Mouse (Mus musculus): ENCODE measurements at regions not wholly inside any gene's neighbourhood (a gene's known extent, or its start where the extent isn't known, plus 50 kb on each side); places are given as distances from the start of the nearest gene placed in this dataset.

- DNase-seq: no peak
These were observed 142.4 kb upstream of the Spdl1 start for GRCm38 (mm10) chr11:34975771-34976302.

- peak; percentile 6 for DNase-seq
These were observed 140.1 kb upstream of the Spdl1 start for GRCm38 (mm10) chr11:34973467-34973921.

GRCm38 (mm10) chr11:34973012-34973411, 139.6 kb upstream of the Spdl1 start:
- DNase-seq: no peak

DNA sequence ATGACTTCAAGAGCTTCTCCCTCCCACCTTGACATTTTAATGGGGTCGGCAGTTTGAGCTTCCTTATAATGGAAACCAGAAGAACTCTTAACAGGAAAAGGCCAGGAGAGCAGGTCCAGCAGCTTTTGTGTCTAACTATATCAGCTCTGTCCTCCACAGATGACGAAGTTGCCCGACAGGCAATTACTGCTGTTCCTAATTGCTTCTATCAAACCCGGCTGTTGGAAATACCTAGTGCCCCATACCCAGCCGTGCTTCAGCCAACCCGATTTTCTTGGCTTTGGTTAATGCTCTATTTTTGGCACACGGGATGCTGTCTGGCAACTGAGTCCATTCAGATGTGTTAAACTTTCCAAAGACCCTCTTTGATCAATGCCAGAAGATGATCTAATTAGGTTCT, 125.8 kb upstream of the Spdl1 start:
- DNase-seq: no peak

- no peak for DNase-seq
These were observed 108.3 kb upstream of the Spdl1 start for GRCm38 (mm10) chr11:34941486-34942456.

DNA sequence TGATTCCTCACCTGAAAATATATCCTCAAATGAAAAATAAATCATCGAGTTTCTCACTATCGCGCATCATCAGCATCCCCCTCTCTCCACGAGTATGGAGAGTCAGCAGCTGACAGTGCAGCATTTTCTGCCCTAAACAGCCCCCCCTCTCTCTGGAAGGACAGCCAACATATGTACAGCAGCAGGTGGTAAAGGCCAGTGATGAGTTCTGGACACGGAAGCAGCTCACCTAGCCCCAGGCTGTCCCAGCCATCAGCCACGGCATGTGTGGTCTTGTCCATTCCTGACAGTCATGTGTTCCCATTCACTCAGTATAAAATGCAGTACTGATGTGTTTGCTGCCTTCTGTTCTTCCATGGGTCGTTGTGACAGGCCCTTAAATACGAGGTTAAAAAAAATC, 106.7 kb upstream of the Spdl1 start:
- DNase-seq: no peak

DNA sequence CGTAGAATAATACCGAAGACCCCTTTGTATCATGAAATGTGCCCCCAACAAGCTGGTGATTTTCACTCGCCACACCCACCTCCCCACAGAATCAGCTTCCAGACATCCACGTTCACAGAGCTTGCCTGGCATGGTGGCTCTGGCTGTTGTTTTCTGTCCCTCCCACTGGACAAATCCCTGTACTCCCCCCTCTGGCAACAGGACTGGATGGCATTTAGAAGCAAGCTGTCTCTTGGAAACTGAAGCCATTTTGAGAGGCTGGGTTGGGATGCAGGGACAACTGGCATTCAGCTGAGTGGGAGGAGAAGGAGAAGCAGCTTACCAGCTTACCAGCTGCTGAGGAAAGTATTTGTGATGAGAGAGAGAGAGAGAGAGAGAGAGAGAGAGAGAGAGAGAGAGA, 105.6 kb upstream of the Spdl1 start:
- no peak for DNase-seq

GRCm38 (mm10) chr11:34932191-34932590, 98.8 kb upstream of the Spdl1 start:
- no peak for DNase-seq

DNA sequence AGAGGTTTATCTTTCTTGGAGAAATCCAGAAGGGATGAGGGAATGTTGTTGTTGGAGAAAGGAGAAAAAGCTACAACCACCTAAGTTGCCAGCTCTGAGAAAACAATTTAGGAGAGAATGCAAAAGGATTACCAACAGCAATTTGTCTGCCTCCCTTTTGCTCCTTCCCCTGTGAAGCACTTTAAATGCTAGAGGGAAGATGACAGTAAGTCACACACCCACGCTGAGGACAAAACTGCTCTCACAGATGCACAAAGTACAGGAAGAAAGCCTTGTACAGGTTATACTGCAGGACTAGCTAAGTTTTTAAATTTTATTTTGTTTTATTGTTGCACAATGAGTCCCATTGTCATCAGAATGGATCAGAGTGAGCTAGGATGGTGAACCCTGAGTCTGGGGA, 83.7 kb upstream of the Spdl1 start:
- DNase-seq: no peak

- no peak for DNase-seq
These were observed 76.4 kb upstream of the Spdl1 start for GRCm38 (mm10) chr11:34909841-34910240.

DNA sequence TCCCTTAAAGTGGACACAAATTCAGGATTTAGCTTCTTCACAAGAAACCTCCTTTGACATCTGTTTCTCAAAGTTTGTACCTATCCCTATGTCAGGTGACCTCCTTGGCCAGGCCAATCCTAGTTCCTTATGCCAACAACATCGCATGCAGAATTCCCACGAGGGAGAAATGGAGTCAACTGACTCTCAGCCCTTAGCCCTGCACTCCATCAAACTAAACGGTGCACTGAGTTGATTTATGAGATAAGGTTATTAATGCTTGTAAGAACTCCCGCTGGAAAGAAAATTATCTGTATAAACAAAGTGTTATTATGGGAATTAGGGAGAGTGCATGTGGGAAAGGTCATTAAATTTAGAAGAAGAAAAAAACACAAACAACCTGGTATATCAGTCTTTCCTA, 70.8 kb upstream of the Spdl1 start:
- no peak for DNase-seq

GRCm38 (mm10) chr11:34899400-34899799, 66.0 kb upstream of the Spdl1 start:
- no peak for DNase-seq

- no peak for DNase-seq
These were observed 62.2 kb upstream of the Spdl1 start for GRCm38 (mm10) chr11:34895624-34896023.

- DNase-seq: no peak
These were observed 55.1 kb upstream of the Spdl1 start for GRCm38 (mm10) chr11:34888374-34889136.

DNA sequence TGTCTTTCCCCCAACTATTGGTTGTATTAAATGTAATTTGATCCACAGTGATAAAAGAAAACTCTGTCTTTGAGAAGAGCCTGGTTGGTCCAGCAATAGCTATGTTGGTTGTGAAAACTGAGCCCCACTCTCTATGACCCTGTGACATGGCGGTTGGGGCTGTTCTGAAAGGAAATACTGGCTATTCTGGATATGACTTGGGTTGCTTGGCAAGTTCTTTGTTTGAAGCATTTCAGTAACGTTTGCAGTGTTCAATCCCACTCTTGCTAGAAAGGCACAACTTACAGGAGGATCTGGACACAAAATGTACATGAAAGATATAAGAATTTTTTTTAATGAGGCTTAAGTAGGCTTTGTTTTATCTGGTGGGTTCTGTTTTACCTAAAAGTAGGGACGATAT, 54.1 kb upstream of the Spdl1 start:
- no peak for DNase-seq

All from adrenal gland, postnatal 25 days (tissue).